Mouse (Mus musculus): Measurements from ENCODE around the gene Pigm. TPM values are rescaled to one million over a fixed set of nuclear protein-coding genes. Genes with fewer than 3 reads are reported as not detected.

Gene Pigm
- polyA plus RNA-seq, 1 experiment, result 5.0 TPM

- Histone ChIP-seq H3K4me1 (ENCODE audit: control insufficient read depth, insufficient read depth, insufficient read length, low read length) (peaks cover 14% of the 10 kb centered on the region), H3K27ac (replicated peaks; ENCODE audit: low read depth, low read length) (no peak overlapping the region), H3K4me3 (ENCODE audit: insufficient read depth, low read depth, low read length) (no peak overlapping the region)
These were observed 5.7 kb downstream of the Pigm start for GRCm38 (mm10) chr1:172382090-172382489.

- Histone ChIP-seq H3K4me3 (ENCODE audit: insufficient read depth, low read depth, low read length) (no peak overlapping the region), H3K4me1 (ENCODE audit: control insufficient read depth, insufficient read depth, insufficient read length, low read length) (no peaks in the 10 kb centered on the region), H3K27ac (replicated peaks; ENCODE audit: low read depth, low read length) (no peak overlapping the region)
These were observed 10.9 kb downstream of the Pigm start for GRCm38 (mm10) chr1:172387246-172387645.

- Histone ChIP-seq H3K4me3 (ENCODE audit: insufficient read depth, low read depth, low read length) (no peak overlapping the region), H3K4me1 (ENCODE audit: control insufficient read depth, insufficient read depth, insufficient read length, low read length) (no peaks in the 10 kb centered on the region), H3K27ac (replicated peaks; ENCODE audit: low read depth, low read length) (no peak overlapping the region)
These were observed 14.4 kb downstream of the Pigm start for GRCm38 (mm10) chr1:172390769-172391168.

- no peak overlapping the region for H3K27ac ChIP-seq (replicated peaks; ENCODE audit: low read depth, low read length)
- H3K4me3 ChIP-seq (ENCODE audit: insufficient read depth, low read depth, low read length), result no peak overlapping the region
These were observed 15.6 kb downstream of the Pigm start for GRCm38 (mm10) chr1:172391807-172392581.

GRCm38 (mm10) chr1:172392643-172393170 is 16.4 kb downstream of the Pigm start:
- Histone ChIP-seq H3K4me1 (ENCODE audit: control insufficient read depth, insufficient read depth, insufficient read length, low read length) (no peaks in the 10 kb centered on the region), H3K4me3 (ENCODE audit: insufficient read depth, low read depth, low read length) (no peak overlapping the region), H3K27ac (replicated peaks; ENCODE audit: low read depth, low read length) (no peak overlapping the region)

More at GRCm38 (mm10) chr1:172391807-172392581, 15.6 kb downstream of the Pigm start:
- no peaks in the 10 kb centered on the region for H3K4me1 ChIP-seq (ENCODE audit: control insufficient read depth, insufficient read depth, insufficient read length, low read length)

GRCm38 (mm10) chr1:172393739-172394138 is 17.4 kb downstream of the Pigm start:
- H3K4me3 ChIP-seq (ENCODE audit: insufficient read depth, low read depth, low read length), result no peak overlapping the region
- H3K4me1 ChIP-seq (ENCODE audit: control insufficient read depth, insufficient read depth, insufficient read length, low read length), result no peaks in the 10 kb centered on the region
- no peak overlapping the region for H3K27ac ChIP-seq (replicated peaks; ENCODE audit: low read depth, low read length)

GRCm38 (mm10) chr1:172396996-172397752 is 20.8 kb downstream of the Pigm start:
- no peak overlapping the region for H3K4me3 ChIP-seq (ENCODE audit: insufficient read depth, low read depth, low read length)
- no peaks in the 10 kb centered on the region for H3K4me1 ChIP-seq (ENCODE audit: control insufficient read depth, insufficient read depth, insufficient read length, low read length)
- no peak overlapping the region for H3K27ac ChIP-seq (replicated peaks; ENCODE audit: low read depth, low read length)

- Histone ChIP-seq H3K27ac (replicated peaks; ENCODE audit: low read depth, low read length) (no peak overlapping the region), H3K4me3 (ENCODE audit: insufficient read depth, low read depth, low read length) (no peak overlapping the region)
These were observed 29.8 kb downstream of the Pigm start for GRCm38 (mm10) chr1:172406077-172406706.

GRCm38 (mm10) chr1:172408996-172409395 is 32.6 kb downstream of the Pigm start:
- Histone ChIP-seq H3K4me1 (ENCODE audit: control insufficient read depth, insufficient read depth, insufficient read length, low read length) (no peaks in the 10 kb centered on the region), H3K27ac (replicated peaks; ENCODE audit: low read depth, low read length) (no peak overlapping the region), H3K4me3 (ENCODE audit: insufficient read depth, low read depth, low read length) (no peak overlapping the region)

More at GRCm38 (mm10) chr1:172406077-172406706, 29.8 kb downstream of the Pigm start:
- no peaks in the 10 kb centered on the region for H3K4me1 ChIP-seq (ENCODE audit: control insufficient read depth, insufficient read depth, insufficient read length, low read length)

GRCm38 (mm10) chr1:172409431-172409830 is 33.1 kb downstream of the Pigm start:
- no peak overlapping the region for H3K27ac ChIP-seq (replicated peaks; ENCODE audit: low read depth, low read length)
- no peaks in the 10 kb centered on the region for H3K4me1 ChIP-seq (ENCODE audit: control insufficient read depth, insufficient read depth, insufficient read length, low read length)
- no peak overlapping the region for H3K4me3 ChIP-seq (ENCODE audit: insufficient read depth, low read depth, low read length)

GRCm38 (mm10) chr1:172410806-172411205 is 34.5 kb downstream of the Pigm start:
- no peak overlapping the region for H3K4me3 ChIP-seq (ENCODE audit: insufficient read depth, low read depth, low read length)
- no peak overlapping the region for H3K27ac ChIP-seq (replicated peaks; ENCODE audit: low read depth, low read length)
- no peaks in the 10 kb centered on the region for H3K4me1 ChIP-seq (ENCODE audit: control insufficient read depth, insufficient read depth, insufficient read length, low read length)

- Histone ChIP-seq H3K4me3 (ENCODE audit: insufficient read depth, low read depth, low read length) (no peak overlapping the region), H3K4me1 (ENCODE audit: control insufficient read depth, insufficient read depth, insufficient read length, low read length) (no peaks in the 10 kb centered on the region), H3K27ac (replicated peaks; ENCODE audit: low read depth, low read length) (no peak overlapping the region)
These were observed 35.9 kb downstream of the Pigm start for GRCm38 (mm10) chr1:172412204-172412603.

- H3K4me1 ChIP-seq (ENCODE audit: control insufficient read depth, insufficient read depth, insufficient read length, low read length), result no peaks in the 10 kb centered on the region
- no peak overlapping the region for H3K4me3 ChIP-seq (ENCODE audit: insufficient read depth, low read depth, low read length)
- H3K27ac ChIP-seq (replicated peaks; ENCODE audit: low read depth, low read length), result no peak overlapping the region
These were observed 37.3 kb downstream of the Pigm start for GRCm38 (mm10) chr1:172413491-172414230.

GRCm38 (mm10) chr1:172414231-172414585 is 37.9 kb downstream of the Pigm start:
- Histone ChIP-seq H3K4me3 (ENCODE audit: insufficient read depth, low read depth, low read length) (no peak overlapping the region), H3K4me1 (ENCODE audit: control insufficient read depth, insufficient read depth, insufficient read length, low read length) (no peaks in the 10 kb centered on the region), H3K27ac (replicated peaks; ENCODE audit: low read depth, low read length) (no peak overlapping the region)

- Histone ChIP-seq H3K4me3 (ENCODE audit: insufficient read depth, low read depth, low read length) (no peak overlapping the region), H3K27ac (replicated peaks; ENCODE audit: low read depth, low read length) (no peak overlapping the region)
These were observed 38.7 kb downstream of the Pigm start for GRCm38 (mm10) chr1:172415061-172415460.

More at GRCm38 (mm10) chr1:172415061-172415460, 38.7 kb downstream of the Pigm start:
- H3K4me1 ChIP-seq (ENCODE audit: control insufficient read depth, insufficient read depth, insufficient read length, low read length), result no peaks in the 10 kb centered on the region
